15 mouse cellular contexts compared by ENCODE assay signal in the genomic region with DNA sequence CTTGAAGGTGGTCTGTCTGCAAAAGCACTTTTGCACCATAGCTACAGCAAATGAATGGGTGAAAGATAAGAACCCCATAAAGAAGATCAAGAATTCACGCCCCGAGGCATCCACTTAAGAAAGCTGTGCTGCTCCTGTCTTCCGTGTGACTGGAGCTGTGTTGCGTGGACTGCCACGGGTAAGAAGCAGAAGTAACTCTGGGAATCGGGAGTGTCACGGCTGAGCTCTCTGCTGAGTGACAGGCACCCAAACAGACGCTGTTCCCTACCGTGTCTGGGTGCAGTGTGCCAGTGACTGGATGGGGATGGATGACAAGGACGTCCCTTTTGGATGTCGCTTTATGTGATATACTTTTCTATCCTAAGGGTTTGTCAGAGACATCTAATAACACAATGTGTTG.
DNase-seq lines count a peak whose midpoint lies in the region; ATAC-seq and TF ChIP-seq lines count a peak whose summit lies in the region.
"Had no signal": no experiment of that assay in that cellular context is flagged by ENCODE, and none has a peak within 500 bp of the region (broad histone marks: within the 10 kb centered on the region; RNA-seq: fewer than 3 reads in every experiment).

No protein-coding gene starts in this region.

- H3K4me3 ChIP-seq in kidney, embryonic 14.5 days (ENCODE audit: low read length) = no peak overlapping the region
- H3K4me3 ChIP-seq in forebrain, embryonic 15.5 days = no peak overlapping the region
- H3K4me3 ChIP-seq in hindbrain, embryonic 14.5 days (replicated peaks; ENCODE audit: low read length) = no peak overlapping the region
- H3K4me3 ChIP-seq in midbrain, postnatal 0 days (ENCODE audit: low read depth, low read length) = no peak overlapping the region

- H3K9ac ChIP-seq in kidney, embryonic 14.5 days (ENCODE audit: low read depth, low read length) = no peak overlapping the region
- no peak overlapping the region for H3K9ac ChIP-seq in forebrain, embryonic 15.5 days (replicated peaks)
- H3K9ac ChIP-seq in hindbrain, embryonic 14.5 days = no peak overlapping the region
- H3K9ac ChIP-seq in midbrain, postnatal 0 days (replicated peaks; ENCODE audit: low read length, poor library complexity, severe bottlenecking) = no peak overlapping the region

- no peak for TF ChIP-seq CTCF in midbrain, postnatal 0 days (IDR thresholded peaks at IDR 0.05)

- H3K27ac ChIP-seq in kidney, embryonic 14.5 days (ENCODE audit: low read depth, low read length) = no peak overlapping the region
- peak overlapping the region; percentile 66 for H3K27ac ChIP-seq in forebrain, embryonic 15.5 days (replicated peaks)
- no peak overlapping the region for H3K27ac ChIP-seq in hindbrain, embryonic 14.5 days
- H3K27ac ChIP-seq in midbrain, postnatal 0 days (ENCODE audit: low read depth, low read length) = no peak overlapping the region

- H3K4me2 ChIP-seq in kidney, embryonic 14.5 days (replicated peaks; ENCODE audit: low read depth, low read length) = no peak overlapping the region
- H3K4me2 ChIP-seq in forebrain, embryonic 15.5 days (replicated peaks) = 0 out of 2 replicates have a peak overlapping the region, but pooled peaks have one; percentile 11
- no peak overlapping the region for H3K4me2 ChIP-seq in hindbrain, embryonic 14.5 days (replicated peaks)
- 0 out of 2 replicates have a peak overlapping the region, but pooled peaks have one; percentile 7 for H3K4me2 ChIP-seq in midbrain, postnatal 0 days (ENCODE audit: low read depth, low read length, poor library complexity, severe bottlenecking)
- H3K4me2 ChIP-seq: liver, embryonic 11.5 days had no signal

- 37% methylated on average over 11 of the region's 11 CpGs for WGBS in kidney, embryonic 14.5 days
- 21% methylated on average over 11 of the region's 11 CpGs for WGBS in forebrain, embryonic 15.5 days
- 44% methylated on average over 11 of the region's 11 CpGs for WGBS in hindbrain, embryonic 14.5 days
- 32% methylated on average over 11 of the region's 11 CpGs for WGBS in midbrain, postnatal 0 days

- ATAC-seq in kidney, embryonic 14.5 days (ENCODE audit: low FRiP score, low TSS enrichment) = 0 out of 2 replicates have a peak, but pooled peaks have one; percentile 49
- ATAC-seq in forebrain, embryonic 15.5 days (replicated peaks) = peak; percentile 82
- ATAC-seq in hindbrain, embryonic 14.5 days (ENCODE audit: low FRiP score) = peak; percentile 41; the same call in 1 of the 2 replicates
- 0 out of 2 replicates have a peak, but pooled peaks have one; percentile 60 for ATAC-seq in midbrain, postnatal 0 days (ENCODE audit: low FRiP score)
- ATAC-seq: intestine, postnatal 0 days had no signal

- DNase-seq in kidney, postnatal 10 days = no peak
- no peak for DNase-seq in hindbrain, embryonic 14.5 days (ENCODE audit: low spot score)
- DNase-seq in midbrain, postnatal 0 days (ENCODE audit: low spot score) = no peak
- no peak for DNase-seq in MN1 (ENCODE audit: low spot score)
- no peak for DNase-seq in adrenal gland, postnatal 4 days (ENCODE audit: low spot score in 2 of 2)
- DNase-seq: adrenal gland, postnatal 25 days; cerebellum, adult 11 months; cerebellum, postnatal 36 days; heart, adult 18-20 months; heart, postnatal 10 days; kidney, postnatal 36 days had no signal

- H3K9me3 ChIP-seq in kidney, embryonic 14.5 days (ENCODE audit: control insufficient read depth, low read length) = no peaks in the 10 kb centered on the region
- H3K9me3 ChIP-seq in forebrain, embryonic 15.5 days = no peaks in the 10 kb centered on the region
- no peaks in the 10 kb centered on the region for H3K9me3 ChIP-seq in hindbrain, embryonic 14.5 days (ENCODE audit: control insufficient read depth, low read length)
- no peaks in the 10 kb centered on the region for H3K9me3 ChIP-seq in midbrain, postnatal 0 days (ENCODE audit: low read length)

- no peaks in the 10 kb centered on the region for H3K27me3 ChIP-seq in kidney, embryonic 14.5 days (ENCODE audit: control insufficient read depth, insufficient read depth, low read length)
- no peaks in the 10 kb centered on the region for H3K27me3 ChIP-seq in forebrain, embryonic 15.5 days
- H3K27me3 ChIP-seq in hindbrain, embryonic 14.5 days (ENCODE audit: control insufficient read depth, insufficient read depth, low read length) = no peaks in the 10 kb centered on the region
- H3K27me3 ChIP-seq in midbrain, postnatal 0 days (ENCODE audit: insufficient read depth, low read length) = no peaks in the 10 kb centered on the region

- H3K4me1 ChIP-seq in kidney, embryonic 14.5 days (ENCODE audit: control insufficient read depth, insufficient read depth, low read length) = peaks cover 8% of the 10 kb centered on the region; the same call in 1 of the 2 replicates
- peaks cover 40% of the 10 kb centered on the region for H3K4me1 ChIP-seq in forebrain, embryonic 15.5 days
- H3K4me1 ChIP-seq in hindbrain, embryonic 14.5 days (replicated peaks; ENCODE audit: control insufficient read depth, insufficient read depth, low read length) = peaks cover 25% of the 10 kb centered on the region
- peaks cover 5% of the 10 kb centered on the region; the same call in 1 of the 2 replicates for H3K4me1 ChIP-seq in midbrain, postnatal 0 days (ENCODE audit: insufficient read depth, low read length)

- H3K36me3 ChIP-seq in kidney, embryonic 14.5 days (ENCODE audit: control insufficient read depth, insufficient read depth, low read length) = no peaks in the 10 kb centered on the region
- H3K36me3 ChIP-seq in forebrain, embryonic 15.5 days = no peaks in the 10 kb centered on the region
- H3K36me3 ChIP-seq in hindbrain, embryonic 14.5 days (replicated peaks; ENCODE audit: control insufficient read depth, insufficient read depth) = no peaks in the 10 kb centered on the region
- H3K36me3 ChIP-seq in midbrain, postnatal 0 days (ENCODE audit: insufficient read depth, low read length) = no peaks in the 10 kb centered on the region

Comparison
In these comparisons a context has a peak if more than half of its experiments do, and no peak if none do; other contexts are left out.
1. H3K4me2 ChIP-seq: peak in forebrain, embryonic 15.5 days (single experiment) and midbrain, postnatal 0 days (single experiment); none in kidney, embryonic 14.5 days (single experiment) and hindbrain, embryonic 14.5 days (single experiment).
2. Peak in every context shown above with its lines, with median percentiles within 50 percentile points of each other: ATAC-seq.